Mouse (Mus musculus): ENCODE data around the gene Ankrd55. TPM values are rescaled to one million over a fixed set of nuclear protein-coding genes. Genes with fewer than 3 reads are reported as not detected.

Gene Ankrd55
- polyA plus RNA-seq, 1 experiment from 2014 or later, result 0.08 TPM

DNA sequence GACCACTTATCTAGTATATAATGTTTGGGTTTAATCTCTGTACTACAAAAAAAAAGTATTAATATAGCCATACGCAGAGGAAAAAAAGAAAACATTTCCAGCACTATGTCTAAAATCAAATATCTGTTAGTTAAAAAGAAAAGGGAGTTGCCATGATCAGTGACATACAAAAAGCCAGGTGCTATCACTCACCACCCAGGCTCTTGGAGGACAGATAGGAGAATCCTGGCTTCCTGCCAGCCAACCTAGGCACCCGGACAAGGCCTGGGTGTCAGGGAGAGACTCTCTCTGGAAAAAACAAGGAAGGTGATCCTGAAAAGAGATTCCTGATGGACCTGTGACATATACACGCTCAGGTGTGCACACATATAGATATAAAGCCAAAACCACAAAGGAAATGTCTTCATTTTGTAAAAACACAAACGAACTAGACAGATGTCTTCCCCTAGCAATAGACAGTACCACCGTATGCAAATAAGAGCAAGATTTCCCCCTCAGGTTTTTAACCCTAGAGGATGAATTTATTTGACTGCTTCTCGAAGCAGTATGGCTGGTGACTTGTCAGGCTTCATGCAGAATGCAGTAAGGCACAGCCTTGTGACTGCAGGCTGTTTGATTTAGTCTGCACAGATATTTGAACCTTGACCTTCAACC lies 553 bp upstream of the Ankrd55 start:
- no peaks in the 10 kb centered on the region for H3K36me3 ChIP-seq (ENCODE audit: control insufficient read depth, insufficient read depth, low read length)
- H3K4me2 ChIP-seq (ENCODE audit: low read depth, low read length), result peak overlapping the region; percentile 63
- ATAC-seq (ENCODE audit: low read depth), result no peak
- H3K27me3 ChIP-seq (ENCODE audit: control insufficient read depth, insufficient read depth, low read depth, low read length), result no peaks in the 10 kb centered on the region
- H3K27ac ChIP-seq (ENCODE audit: low read length), result no peak overlapping the region
- H3K4me3 ChIP-seq (ENCODE audit: low read length), result peak overlapping the region; percentile 34; the same call in 1 of the 2 replicates
- no peaks in the 10 kb centered on the region for H3K9me3 ChIP-seq (ENCODE audit: control insufficient read depth, low read length)
- no peak overlapping the region for H3K9ac ChIP-seq (ENCODE audit: low read length)
- peaks cover 13% of the 10 kb centered on the region for H3K4me1 ChIP-seq (replicated peaks; ENCODE audit: control insufficient read depth, insufficient read depth, low read length)
- 28% methylated on average over 6 of the region's 6 CpGs for WGBS

DNA sequence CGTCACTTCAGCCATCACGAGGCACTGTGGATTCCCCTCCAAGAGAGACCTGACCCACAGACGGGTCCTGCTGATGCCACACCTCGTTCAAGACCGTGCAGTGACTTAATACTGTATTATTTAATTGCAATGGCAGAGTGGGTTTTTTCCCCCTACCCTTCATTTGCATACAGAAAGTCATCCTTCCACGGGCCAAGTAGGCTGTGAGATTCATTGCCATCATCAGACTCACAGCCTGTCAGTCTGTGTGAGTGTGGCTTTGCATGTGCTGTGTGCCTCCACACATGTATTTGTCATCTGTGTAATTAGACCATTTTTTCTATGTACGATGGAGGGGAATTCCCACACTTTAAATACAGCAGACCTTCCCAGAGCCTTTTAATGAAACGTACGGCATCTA lies 1.1 kb downstream of the Ankrd55 start:
- no peak for ATAC-seq (ENCODE audit: low read depth)
- WGBS, result 51% methylated on average over 9 of the region's 9 CpGs
- H3K27me3 ChIP-seq (ENCODE audit: control insufficient read depth, insufficient read depth, low read depth, low read length), result no peaks in the 10 kb centered on the region
- no peak overlapping the region for H3K4me2 ChIP-seq (ENCODE audit: low read depth, low read length)
- H3K9me3 ChIP-seq (ENCODE audit: control insufficient read depth, low read length), result no peaks in the 10 kb centered on the region
- H3K4me3 ChIP-seq (ENCODE audit: low read length), result no peak overlapping the region
- no peak overlapping the region for H3K27ac ChIP-seq (ENCODE audit: low read length)
- no peaks in the 10 kb centered on the region for H3K36me3 ChIP-seq (ENCODE audit: control insufficient read depth, insufficient read depth, low read length)
- no peak overlapping the region for H3K9ac ChIP-seq (ENCODE audit: low read length)
- H3K4me1 ChIP-seq (replicated peaks; ENCODE audit: control insufficient read depth, insufficient read depth, low read length), result peaks cover 13% of the 10 kb centered on the region

DNA sequence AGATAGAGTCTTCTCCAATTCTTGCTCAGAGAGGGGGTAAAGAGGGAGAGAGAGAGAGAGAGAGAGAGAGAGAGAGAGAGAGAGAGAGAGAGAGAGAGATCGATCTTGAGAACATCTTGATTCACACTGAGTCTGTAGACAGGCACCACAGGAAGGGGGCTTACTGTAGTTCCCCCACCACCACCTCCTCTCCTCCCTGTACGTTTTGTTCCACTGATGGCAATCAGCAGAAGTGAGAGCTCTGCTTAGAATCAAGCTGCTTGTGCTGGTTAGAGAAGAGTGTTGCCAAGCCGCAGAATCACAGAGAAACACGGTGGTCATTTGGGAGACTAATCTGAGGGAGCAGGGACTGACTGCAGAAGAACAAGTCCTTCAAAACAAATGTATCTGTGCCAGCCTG lies 1.7 kb downstream of the Ankrd55 start:
- ATAC-seq (ENCODE audit: low read depth), result no peak
- no peaks in the 10 kb centered on the region for H3K36me3 ChIP-seq (ENCODE audit: control insufficient read depth, insufficient read depth, low read length)
- peaks cover 13% of the 10 kb centered on the region for H3K4me1 ChIP-seq (replicated peaks; ENCODE audit: control insufficient read depth, insufficient read depth, low read length)
- no peak overlapping the region for H3K4me3 ChIP-seq (ENCODE audit: low read length)
- H3K9ac ChIP-seq (ENCODE audit: low read length), result no peak overlapping the region
- H3K9me3 ChIP-seq (ENCODE audit: control insufficient read depth, low read length), result no peaks in the 10 kb centered on the region
- 38% methylated on average over 4 of the region's 4 CpGs for WGBS
- no peak overlapping the region for H3K27ac ChIP-seq (ENCODE audit: low read length)
- no peaks in the 10 kb centered on the region for H3K27me3 ChIP-seq (ENCODE audit: control insufficient read depth, insufficient read depth, low read depth, low read length)
- no peak overlapping the region for H3K4me2 ChIP-seq (ENCODE audit: low read depth, low read length)

GRCm38 (mm10) chr13:112292489-112292888 lies 4.2 kb downstream of the Ankrd55 start:
- H3K9ac ChIP-seq (ENCODE audit: low read length), result no peak overlapping the region
- H3K36me3 ChIP-seq (ENCODE audit: control insufficient read depth, insufficient read depth, low read length), result no peaks in the 10 kb centered on the region
- WGBS, result 43% methylated on average over 4 of the region's 4 CpGs
- no peaks in the 10 kb centered on the region for H3K27me3 ChIP-seq (ENCODE audit: control insufficient read depth, insufficient read depth, low read depth, low read length)
- no peaks in the 10 kb centered on the region for H3K9me3 ChIP-seq (ENCODE audit: control insufficient read depth, low read length)
- H3K4me1 ChIP-seq (replicated peaks; ENCODE audit: control insufficient read depth, insufficient read depth, low read length), result peaks cover 13% of the 10 kb centered on the region
- no peak overlapping the region for H3K4me2 ChIP-seq (ENCODE audit: low read depth, low read length)
- ATAC-seq (ENCODE audit: low read depth), result no peak
- no peak overlapping the region for H3K4me3 ChIP-seq (ENCODE audit: low read length)
- no peak overlapping the region for H3K27ac ChIP-seq (ENCODE audit: low read length)

DNA sequence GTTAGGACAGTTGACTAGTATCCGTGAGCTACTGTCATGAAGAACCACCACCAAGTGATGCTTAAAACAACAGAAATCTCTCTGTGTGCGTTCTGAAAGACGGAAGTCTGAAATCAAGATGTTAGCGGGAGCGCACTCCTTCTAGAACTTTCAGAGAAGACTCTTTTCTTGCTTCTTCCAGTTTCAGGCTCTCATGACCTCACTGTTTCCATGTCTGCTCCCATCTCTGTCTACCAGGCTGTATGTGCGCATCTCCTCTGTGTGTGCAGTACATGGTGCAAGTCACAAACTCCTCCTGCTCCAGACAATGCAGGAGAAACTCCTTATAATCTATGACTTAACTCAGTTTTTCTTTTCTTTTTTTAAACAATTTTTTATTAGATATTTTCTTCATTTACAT lies 4.8 kb downstream of the Ankrd55 start:
- Histone ChIP-seq H3K4me2 (ENCODE audit: low read depth, low read length) (no peak overlapping the region), H3K36me3 (ENCODE audit: control insufficient read depth, insufficient read depth, low read length) (no peaks in the 10 kb centered on the region)
- WGBS, result 94% methylated on average over 6 of the region's 6 CpGs

GRCm38 (mm10) chr13:112294446-112294845 lies 6.2 kb downstream of the Ankrd55 start:
- 87% methylated on average over 6 of the region's 6 CpGs for WGBS
- no peak overlapping the region for H3K9ac ChIP-seq (ENCODE audit: low read length)

More for the DNA sequence above, 4.8 kb downstream of the Ankrd55 start:
- H3K4me1 ChIP-seq (replicated peaks; ENCODE audit: control insufficient read depth, insufficient read depth, low read length), result peaks cover 7% of the 10 kb centered on the region
- H3K27ac ChIP-seq (ENCODE audit: low read length), result no peak overlapping the region
- no peak overlapping the region for H3K4me3 ChIP-seq (ENCODE audit: low read length)
- no peaks in the 10 kb centered on the region for H3K27me3 ChIP-seq (ENCODE audit: control insufficient read depth, insufficient read depth, low read depth, low read length)
- no peak for ATAC-seq (ENCODE audit: low read depth)
- no peaks in the 10 kb centered on the region for H3K9me3 ChIP-seq (ENCODE audit: control insufficient read depth, low read length)
- H3K9ac ChIP-seq (ENCODE audit: low read length), result no peak overlapping the region

GRCm38 (mm10) chr13:112297781-112298180 lies 9.5 kb downstream of the Ankrd55 start:
- 76% methylated on average over 6 of the region's 6 CpGs for WGBS
- H3K4me3 ChIP-seq (ENCODE audit: low read length), result no peak overlapping the region
- no peak for ATAC-seq (ENCODE audit: low read depth)

More at GRCm38 (mm10) chr13:112294446-112294845, 6.2 kb downstream of the Ankrd55 start:
- no peak for ATAC-seq (ENCODE audit: low read depth)
- Histone ChIP-seq H3K4me1 (replicated peaks; ENCODE audit: control insufficient read depth, insufficient read depth, low read length) (no peaks in the 10 kb centered on the region; the same call in 1 of the 2 replicates), H3K36me3 (ENCODE audit: control insufficient read depth, insufficient read depth, low read length) (no peaks in the 10 kb centered on the region), H3K9me3 (ENCODE audit: control insufficient read depth, low read length) (no peaks in the 10 kb centered on the region), H3K27me3 (ENCODE audit: control insufficient read depth, insufficient read depth, low read depth, low read length) (no peaks in the 10 kb centered on the region), H3K4me2 (ENCODE audit: low read depth, low read length) (no peak overlapping the region), H3K27ac (ENCODE audit: low read length) (no peak overlapping the region), H3K4me3 (ENCODE audit: low read length) (no peak overlapping the region)

GRCm38 (mm10) chr13:112303429-112303828 lies 15.2 kb downstream of the Ankrd55 start:
- ATAC-seq (ENCODE audit: low read depth), result no peak
- Histone ChIP-seq H3K4me3 (ENCODE audit: low read length) (no peak overlapping the region), H3K27me3 (ENCODE audit: control insufficient read depth, insufficient read depth, low read depth, low read length) (no peaks in the 10 kb centered on the region), H3K36me3 (ENCODE audit: control insufficient read depth, insufficient read depth, low read length) (no peaks in the 10 kb centered on the region), H3K4me1 (replicated peaks; ENCODE audit: control insufficient read depth, insufficient read depth, low read length) (no peaks in the 10 kb centered on the region), H3K27ac (ENCODE audit: low read length) (no peak overlapping the region), H3K9me3 (ENCODE audit: control insufficient read depth, low read length) (no peaks in the 10 kb centered on the region), H3K4me2 (ENCODE audit: low read depth, low read length) (no peak overlapping the region), H3K9ac (ENCODE audit: low read length) (no peak overlapping the region)
- 91% methylated on average over 2 of the region's 2 CpGs for WGBS

More at GRCm38 (mm10) chr13:112297781-112298180, 9.5 kb downstream of the Ankrd55 start:
- Histone ChIP-seq H3K27ac (ENCODE audit: low read length) (no peak overlapping the region), H3K4me1 (replicated peaks; ENCODE audit: control insufficient read depth, insufficient read depth, low read length) (no peaks in the 10 kb centered on the region), H3K27me3 (ENCODE audit: control insufficient read depth, insufficient read depth, low read depth, low read length) (no peaks in the 10 kb centered on the region), H3K36me3 (ENCODE audit: control insufficient read depth, insufficient read depth, low read length) (no peaks in the 10 kb centered on the region), H3K4me2 (ENCODE audit: low read depth, low read length) (no peak overlapping the region), H3K9ac (ENCODE audit: low read length) (no peak overlapping the region), H3K9me3 (ENCODE audit: control insufficient read depth, low read length) (no peaks in the 10 kb centered on the region)

- no peaks in the 10 kb centered on the region for H3K4me1 ChIP-seq (replicated peaks; ENCODE audit: control insufficient read depth, insufficient read depth, low read length)
- no peak overlapping the region for H3K27ac ChIP-seq (ENCODE audit: low read length)
- H3K9ac ChIP-seq (ENCODE audit: low read length), result no peak overlapping the region
- H3K9me3 ChIP-seq (ENCODE audit: control insufficient read depth, low read length), result no peaks in the 10 kb centered on the region
- H3K36me3 ChIP-seq (ENCODE audit: control insufficient read depth, insufficient read depth, low read length), result no peaks in the 10 kb centered on the region
- WGBS, result 20% methylated on average over 1 of the region's 1 CpGs
- no peaks in the 10 kb centered on the region for H3K27me3 ChIP-seq (ENCODE audit: control insufficient read depth, insufficient read depth, low read depth, low read length)
- H3K4me3 ChIP-seq (ENCODE audit: low read length), result no peak overlapping the region
- H3K4me2 ChIP-seq (ENCODE audit: low read depth, low read length), result no peak overlapping the region
- ATAC-seq (ENCODE audit: low read depth), result no peak
Observed at GRCm38 (mm10) chr13:112308672-112309071, 20.4 kb downstream of the Ankrd55 start.

All from lung, embryonic 16.5 days (tissue).